Mouse (Mus musculus): Measurements from ENCODE around the gene Map3k14. TPM values are rescaled to one million over a fixed set of nuclear protein-coding genes. Genes with fewer than 3 reads are reported as not detected.

Gene Map3k14
- total and polyA plus RNA-seq, 3 experiments, result 0.39 to 0.99 TPM; not detected in 1

GRCm38 (mm10) chr11:103264427-103265005 is 2.8 kb downstream of the Map3k14 start:
- H3K27ac ChIP-seq (ENCODE audit: control insufficient read depth, low read depth, low read length), result no peak overlapping the region
- no peak overlapping the region for H3K4me3 ChIP-seq (ENCODE audit: control insufficient read depth in 1 of 2, insufficient read depth in 1 of 2, low read depth in 2 of 2, low read length in 2 of 2)
- no peaks in the 10 kb centered on the region; the same call in 1 of the 2 replicates for H3K79me2 ChIP-seq (ENCODE audit: control insufficient read depth, insufficient read depth, low read length, poor library complexity)
- TF ChIP-seq TAL1 (IDR thresholded peaks at IDR 0.05; ENCODE audit: low read length) (no peak), EP300 (IDR thresholded peaks at IDR 0.05; ENCODE audit: low read depth in 1 of 2, low read length in 2 of 2) (no peak), CTCF (IDR thresholded peaks at IDR 0.05 in 2 of 3, conservative IDR thresholded peaks at IDR 0.05 in 1 of 3; ENCODE audit: control insufficient read depth in 1 of 3, insufficient read depth in 1 of 3, low read depth in 2 of 3, low read length in 3 of 3, poor library complexity in 1 of 3, severe bottlenecking in 1 of 3) (no peak), GABPA (IDR thresholded peaks at IDR 0.05; ENCODE audit: low read depth, low read length) (no peak), ETS1 (IDR thresholded peaks at IDR 0.05; ENCODE audit: low read depth, low read length) (no peak), TBP (IDR thresholded peaks at IDR 0.05; ENCODE audit: low read depth, low read length) (no peak), RAD21 (IDR thresholded peaks at IDR 0.05; ENCODE audit: low read depth, low read length) (no peak), E2F4 (IDR thresholded peaks at IDR 0.05; ENCODE audit: borderline replicate concordance, low read depth, low read length) (no peak), MXI1 (IDR thresholded peaks at IDR 0.05; ENCODE audit: low read depth, low read length) (no peak), ZC3H11A (IDR thresholded peaks at IDR 0.05; ENCODE audit: low read depth, low read length) (no peak), ZKSCAN1 (IDR thresholded peaks at IDR 0.05; ENCODE audit: low read depth, low read length) (no peak), GATA1 (IDR thresholded peaks at IDR 0.05; ENCODE audit: low read depth, low read length) (no peak), SIN3A (IDR thresholded peaks at IDR 0.05; ENCODE audit: low read length) (no peak), NRF1 (IDR thresholded peaks at IDR 0.05; ENCODE audit: insufficient read depth, low read depth, low read length, poor library complexity, severe bottlenecking) (no peak), POLR2AphosphoS5 (IDR thresholded peaks at IDR 0.05; ENCODE audit: borderline replicate concordance, low read depth, low read length) (no peak), MEF2A (IDR thresholded peaks at IDR 0.05; ENCODE audit: extremely low read depth, insufficient replicate concordance, low read depth, low read length, poor library complexity, severe bottlenecking) (no peak), TCF12 (IDR thresholded peaks at IDR 0.05; ENCODE audit: low read depth, low read length) (no peak), JUND (IDR thresholded peaks at IDR 0.05; ENCODE audit: low read depth, low read length) (no peak), MAZ (IDR thresholded peaks at IDR 0.05; ENCODE audit: low read depth, low read length) (no peak)
- no peaks in the 10 kb centered on the region for H3K9me3 ChIP-seq (replicated peaks; ENCODE audit: insufficient read depth, low read length)
- H3K9ac ChIP-seq (ENCODE audit: control insufficient read depth, low read depth, low read length, poor library complexity, severe bottlenecking), result no peak overlapping the region
- no peak for DNase-seq (ENCODE audit: low read depth, low spot score)
- peaks cover 0 to 24% of the 10 kb centered on the region in 2 experiments; a peak in 2 of 4 replicates for H3K36me3 ChIP-seq (ENCODE audit: control insufficient read depth in 1 of 2, insufficient read depth in 2 of 2, low read length in 2 of 2)
- H3K27me3 ChIP-seq (ENCODE audit: control insufficient read depth in 1 of 2, insufficient read depth in 2 of 2, low read length in 2 of 2), result no peaks in the 10 kb centered on the region
- H3K4me1 ChIP-seq (ENCODE audit: control insufficient read depth in 1 of 2, insufficient read depth in 2 of 2, low read length in 2 of 2), result peaks cover 12 to 30% of the 10 kb centered on the region in 2 experiments

GRCm38 (mm10) chr11:103263551-103263950 is 3.7 kb downstream of the Map3k14 start:
- H3K4me3 ChIP-seq (ENCODE audit: control insufficient read depth in 1 of 2, insufficient read depth in 1 of 2, low read depth in 2 of 2, low read length in 2 of 2), result no peak overlapping the region
- DNase-seq (ENCODE audit: low read depth, low spot score), result no peak
- H3K9ac ChIP-seq (ENCODE audit: control insufficient read depth, low read depth, low read length, poor library complexity, severe bottlenecking), result no peak overlapping the region

More at GRCm38 (mm10) chr11:103263551-103263950, 3.7 kb downstream of the Map3k14 start:
- Histone ChIP-seq H3K79me2 (ENCODE audit: control insufficient read depth, insufficient read depth, low read length, poor library complexity) (no peaks in the 10 kb centered on the region; the same call in 1 of the 2 replicates), H3K9me3 (replicated peaks; ENCODE audit: insufficient read depth, low read length) (no peaks in the 10 kb centered on the region), H3K27ac (ENCODE audit: control insufficient read depth, low read depth, low read length) (no peak overlapping the region), H3K36me3 (ENCODE audit: control insufficient read depth in 1 of 2, insufficient read depth in 2 of 2, low read length in 2 of 2) (peaks cover 0 to 24% of the 10 kb centered on the region in 2 experiments; a peak in 2 of 4 replicates), H3K4me1 (ENCODE audit: control insufficient read depth in 1 of 2, insufficient read depth in 2 of 2, low read length in 2 of 2) (peaks cover 12 to 30% of the 10 kb centered on the region in 2 experiments), H3K27me3 (ENCODE audit: control insufficient read depth in 1 of 2, insufficient read depth in 2 of 2, low read length in 2 of 2) (no peaks in the 10 kb centered on the region)
- TF ChIP-seq ELF1 (IDR thresholded peaks at IDR 0.05; ENCODE audit: low read depth, low read length), result no peak
- TF ChIP-seq ZC3H11A (IDR thresholded peaks at IDR 0.05; ENCODE audit: low read depth, low read length), result no peak
- TF ChIP-seq E2F4 (IDR thresholded peaks at IDR 0.05; ENCODE audit: borderline replicate concordance, low read depth, low read length), result no peak
- TF ChIP-seq POLR2A (IDR thresholded peaks at IDR 0.05; ENCODE audit: control insufficient read depth in 1 of 2, insufficient read depth in 1 of 2, low read depth in 1 of 2, low read length in 2 of 2, poor library complexity in 1 of 2), result no peak
- no peak for TF ChIP-seq POLR2AphosphoS5 (IDR thresholded peaks at IDR 0.05; ENCODE audit: borderline replicate concordance, low read depth, low read length)
- TF ChIP-seq SMC3 (IDR thresholded peaks at IDR 0.05; ENCODE audit: low read depth, low read length), result no peak
- no peak for TF ChIP-seq ZKSCAN1 (IDR thresholded peaks at IDR 0.05; ENCODE audit: low read depth, low read length)
- no peak for TF ChIP-seq TAL1 (IDR thresholded peaks at IDR 0.05; ENCODE audit: low read length)
- TF ChIP-seq USF2 (IDR thresholded peaks at IDR 0.05; ENCODE audit: borderline replicate concordance in 1 of 2, insufficient read depth in 1 of 2, low read depth in 1 of 2, low read length in 2 of 2), result no peak
- no peak for TF ChIP-seq HCFC1 (IDR thresholded peaks at IDR 0.05; ENCODE audit: low read depth, low read length)
- no peak for TF ChIP-seq NELFE (IDR thresholded peaks at IDR 0.05; ENCODE audit: low read depth, low read length)
- no peak for TF ChIP-seq EP300 (IDR thresholded peaks at IDR 0.05; ENCODE audit: low read depth in 1 of 2, low read length in 2 of 2)

Data from MEL (cell line).